Mouse (Mus musculus) thymus, postnatal 36 days (tissue): ENCODE data around the gene Herc6.
"Not testable (repeated sequence)": the region's sequence is repeated elsewhere in the genome, so short reads cannot be mapped to it uniquely, and the experiment has no call there.

ENCODE experiments used
- DNase-seq, 2 experiments: peaks; one replicate each; pipeline ENCODE4 v3.0.0; 2022; ENCODE audit warnings: mixed read lengths in 2 of 2

Gene Herc6

DNA sequence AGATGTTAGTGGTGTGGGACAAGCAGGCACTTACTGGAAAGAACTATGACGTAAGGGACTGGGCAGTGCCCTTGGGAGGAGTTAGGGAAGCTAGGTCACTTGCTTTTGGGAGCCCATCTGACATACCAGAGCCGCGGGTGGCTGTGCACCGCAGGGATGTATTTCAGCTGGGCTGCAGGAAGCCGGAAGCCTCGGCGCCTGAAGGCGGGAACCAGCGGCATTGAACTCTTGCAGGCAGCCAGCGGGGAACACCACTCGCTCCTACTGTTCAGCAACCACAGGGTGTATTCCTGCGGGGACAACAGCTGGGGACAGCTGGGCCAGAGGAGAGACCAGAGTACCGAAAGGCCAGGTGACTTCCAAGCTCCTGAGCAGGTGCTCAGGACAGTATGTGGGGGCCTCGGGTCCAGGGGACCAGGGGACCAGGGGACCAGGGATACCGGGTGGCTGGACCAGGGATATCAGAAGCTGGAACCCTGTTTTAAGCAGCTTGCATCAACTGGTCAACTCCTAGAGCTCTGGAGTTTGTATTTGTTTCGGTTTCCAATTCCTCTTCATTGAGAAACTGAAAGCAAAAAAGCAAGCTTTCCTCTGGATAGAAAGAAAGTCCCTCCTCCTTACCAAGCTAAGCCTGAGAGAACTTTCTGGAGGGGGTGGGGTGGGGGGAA lies at the start of gene Herc6:
Herc6 (plus strand) TSS at position 120 of the 668 bp plus-strand sequence.
- DNase-seq = peak; percentile 73 to 77

DNA sequence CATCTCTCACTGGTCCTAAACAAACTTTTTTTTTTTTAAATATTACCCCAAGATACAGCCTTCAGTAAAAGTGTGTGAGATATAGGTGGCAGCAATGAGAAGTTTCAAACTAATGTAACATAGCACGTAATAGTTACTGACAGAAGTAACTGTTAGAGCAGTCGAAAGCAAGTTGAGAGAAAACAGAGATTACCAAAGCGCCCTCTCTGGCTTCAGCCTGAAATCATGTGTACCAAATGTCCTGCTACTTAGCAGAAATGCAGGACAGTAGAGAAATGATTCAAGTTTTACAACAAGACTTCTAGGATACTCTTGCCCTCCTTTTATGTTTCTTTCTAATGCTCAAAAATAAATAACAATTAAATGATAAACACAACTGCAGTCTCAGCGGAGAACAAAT lies 49.8 kb upstream of the Herc6 start:
- no peak for DNase-seq

DNA sequence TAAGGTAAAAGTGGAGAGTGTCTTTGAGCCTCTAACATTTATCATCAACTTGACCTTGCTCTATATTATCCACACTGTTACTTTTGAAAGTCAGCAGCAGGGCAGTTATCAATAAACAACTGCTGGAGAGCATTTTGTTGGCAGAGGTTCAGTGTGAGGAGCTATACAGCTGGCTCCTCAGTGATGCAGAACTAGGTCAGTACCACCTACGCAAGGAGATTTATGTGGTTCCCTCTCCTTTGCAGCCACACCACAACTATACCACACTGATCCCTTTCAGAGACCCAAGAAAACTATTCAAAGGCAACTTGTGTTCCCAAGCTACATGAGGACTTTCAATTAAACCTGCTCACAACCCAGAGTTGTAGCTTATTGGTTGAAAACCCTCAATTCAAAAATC lies 49.4 kb upstream of the Herc6 start:
- DNase-seq = peak in 1 of 2 experiments; percentile 16

DNA sequence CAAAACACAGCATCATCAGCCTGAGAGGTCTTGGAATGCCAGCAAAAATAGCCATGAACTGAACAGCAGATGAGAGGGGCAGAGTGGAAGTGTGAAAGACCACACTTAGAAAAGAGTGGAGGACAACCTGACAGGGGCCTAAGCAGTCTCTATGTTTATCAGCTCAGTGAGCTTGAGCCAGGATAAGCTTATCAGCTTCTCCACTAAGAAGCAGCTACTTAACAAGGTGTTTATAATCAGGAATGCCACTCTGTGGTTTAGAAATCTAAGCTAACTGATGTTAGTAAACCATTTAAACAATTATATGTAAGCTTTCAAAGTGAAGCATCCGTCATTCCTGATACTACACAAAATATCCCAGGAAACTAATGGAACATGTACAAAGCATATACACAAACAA lies 48.8 kb upstream of the Herc6 start:
- DNase-seq = no peak

DNA sequence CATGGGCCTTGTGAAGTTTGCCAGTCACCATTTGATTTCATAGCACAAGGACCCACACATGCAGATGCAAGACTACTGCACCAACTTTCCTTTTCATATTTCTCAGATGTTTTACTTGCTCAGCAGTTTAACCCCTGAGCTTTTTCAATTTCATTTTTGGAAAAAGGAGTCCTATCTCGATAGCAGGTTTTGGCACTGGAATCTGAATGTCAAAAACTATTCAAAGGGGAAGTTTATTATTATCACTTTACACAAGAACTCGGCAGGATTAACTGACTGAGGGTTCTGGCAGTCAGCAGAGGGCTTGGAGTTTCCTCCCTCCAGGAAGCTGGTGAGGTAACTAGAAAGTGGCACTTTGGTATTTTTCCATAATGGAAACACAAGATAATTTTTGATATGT lies 47.4 kb upstream of the Herc6 start:
- no peak for DNase-seq

DNA sequence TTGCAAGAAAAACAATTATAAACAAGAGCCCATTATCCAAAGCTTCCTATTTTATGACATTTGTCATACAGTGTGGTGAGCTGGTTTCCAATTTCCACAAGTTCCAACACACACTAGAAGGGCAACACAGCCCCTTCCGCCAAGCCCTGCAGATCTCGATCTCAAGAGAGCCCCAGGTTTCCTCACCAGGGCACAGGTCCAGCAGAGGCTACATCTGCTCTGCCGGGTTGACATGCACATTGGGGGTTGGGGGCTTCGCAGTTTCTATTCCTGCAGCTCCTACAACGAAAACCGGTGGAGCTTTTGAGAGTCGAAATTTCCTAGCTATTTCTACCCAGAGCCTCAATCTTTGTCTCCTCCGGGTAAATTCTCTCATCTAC lies 46.6 kb upstream of the Herc6 start:
- DNase-seq = peak; percentile 28 to 30

DNA sequence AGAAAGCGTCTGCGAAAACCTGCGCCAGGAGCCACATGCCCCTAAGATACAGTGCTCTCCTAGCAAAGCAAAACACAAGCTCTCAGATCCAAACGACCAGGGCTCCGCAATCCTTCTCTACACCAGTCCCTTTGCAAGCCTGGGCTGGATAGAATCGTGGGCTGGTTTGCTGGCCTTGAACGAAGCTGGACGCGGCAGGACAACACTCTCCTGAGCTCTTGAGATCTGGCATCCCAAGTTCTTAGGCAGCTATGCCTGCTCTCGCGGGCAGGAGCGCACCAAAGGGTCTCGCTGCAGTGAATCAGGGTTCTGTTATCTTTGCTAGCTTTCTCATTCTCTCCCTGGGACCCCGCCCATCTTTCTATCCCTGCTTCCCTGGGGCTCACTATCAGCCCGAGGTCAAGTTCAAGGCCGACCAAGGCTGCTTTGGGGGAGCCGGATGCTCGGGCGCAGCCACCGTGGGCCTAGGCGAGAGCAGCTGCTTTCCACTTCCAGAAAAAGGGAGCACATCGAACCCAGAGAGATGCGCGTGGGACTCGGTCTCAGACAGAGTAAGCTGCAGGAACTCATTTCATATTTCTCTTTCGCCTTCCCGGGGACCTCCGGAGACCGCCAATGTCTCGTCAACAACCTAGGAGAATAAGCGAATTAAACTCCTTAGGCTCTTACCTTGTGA lies 46.1 kb upstream of the Herc6 start:
- DNase-seq = peak; percentile 59 to 60

DNA sequence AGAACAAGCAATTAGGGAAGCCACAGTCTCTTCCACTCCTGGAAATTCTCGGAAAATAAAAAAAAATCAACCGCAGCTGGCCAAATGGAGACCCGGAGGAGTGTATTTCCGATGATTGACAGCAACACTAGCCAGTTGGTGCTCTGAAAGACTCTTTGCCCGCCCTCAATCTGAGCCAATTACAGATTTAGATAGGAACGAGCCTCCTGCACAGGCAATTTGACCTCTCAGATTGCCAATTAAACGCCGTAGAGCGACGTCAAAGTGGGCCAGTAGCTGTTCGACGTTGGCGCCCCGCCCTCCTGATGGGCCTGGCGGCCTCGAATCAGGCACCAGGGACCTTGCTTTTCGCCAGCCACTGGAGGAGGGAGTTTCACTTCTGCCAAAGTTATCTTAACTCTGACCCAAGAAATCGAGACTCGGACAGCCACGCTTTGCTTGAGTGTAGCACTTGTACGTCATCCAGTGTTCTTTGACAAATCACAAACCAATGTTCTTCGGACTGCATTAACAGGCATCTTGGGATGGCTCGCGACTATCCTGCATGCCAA lies 45.3 kb upstream of the Herc6 start, which contains the start of gene Ppm1k:
Ppm1k (minus strand) TSS at position 83 of the 551 bp plus-strand sequence.
- peak; percentile 95 to 96 for DNase-seq

DNA sequence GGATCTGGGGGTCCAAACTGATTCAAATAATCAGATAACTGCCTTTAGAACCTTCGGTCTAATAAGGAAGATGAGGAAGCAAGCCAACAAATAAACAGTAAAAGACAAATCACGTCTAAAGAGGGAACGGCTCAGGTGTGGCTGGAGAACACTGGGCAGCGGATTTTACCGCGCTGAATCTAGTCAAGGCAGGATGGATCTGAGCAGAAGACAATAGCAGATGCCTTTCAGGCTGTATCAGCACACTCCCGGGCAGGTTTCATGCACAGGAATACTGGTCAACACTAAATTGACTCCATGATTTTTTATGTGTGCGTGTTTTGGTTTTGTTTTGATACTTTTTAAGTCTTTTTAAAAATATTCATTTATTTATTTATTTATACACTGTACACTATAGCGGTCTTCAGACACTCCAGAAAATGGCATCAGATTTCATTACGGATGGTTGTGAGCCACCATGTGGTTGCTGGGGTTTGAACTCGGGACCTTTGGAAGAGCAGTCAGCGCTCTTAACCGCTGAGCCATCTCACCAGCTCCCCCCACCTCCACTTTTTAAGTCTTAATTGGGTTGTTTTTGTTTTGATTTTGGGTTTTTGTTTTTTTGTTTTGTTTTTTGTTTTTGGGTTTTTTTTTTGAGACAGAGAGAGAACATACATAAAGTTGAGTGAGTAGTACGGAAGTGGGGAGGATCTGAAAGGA lies 44.7 kb upstream of the Herc6 start:
- DNase-seq = peak in 1 of 2 experiments; percentile 35

DNA sequence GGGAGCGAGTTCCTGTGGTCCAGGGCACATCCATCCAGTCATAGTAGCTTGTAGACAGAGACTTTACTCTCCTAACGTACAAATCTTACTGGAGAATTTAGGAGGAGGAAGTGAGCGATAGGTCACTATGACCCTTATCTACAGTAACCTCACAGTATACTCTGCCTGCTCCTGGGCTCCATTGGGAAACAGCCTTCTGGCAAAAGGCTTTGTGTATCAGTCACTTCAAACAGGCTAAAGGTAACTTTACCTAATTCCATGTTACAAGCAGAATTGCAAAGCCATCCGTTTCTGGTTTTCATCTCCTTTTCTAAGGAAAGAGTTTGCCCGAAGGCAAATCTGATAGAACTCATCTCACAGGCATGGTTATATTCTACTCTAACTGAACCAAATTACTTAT lies 42.9 kb upstream of the Herc6 start:
- no peak for DNase-seq

DNA sequence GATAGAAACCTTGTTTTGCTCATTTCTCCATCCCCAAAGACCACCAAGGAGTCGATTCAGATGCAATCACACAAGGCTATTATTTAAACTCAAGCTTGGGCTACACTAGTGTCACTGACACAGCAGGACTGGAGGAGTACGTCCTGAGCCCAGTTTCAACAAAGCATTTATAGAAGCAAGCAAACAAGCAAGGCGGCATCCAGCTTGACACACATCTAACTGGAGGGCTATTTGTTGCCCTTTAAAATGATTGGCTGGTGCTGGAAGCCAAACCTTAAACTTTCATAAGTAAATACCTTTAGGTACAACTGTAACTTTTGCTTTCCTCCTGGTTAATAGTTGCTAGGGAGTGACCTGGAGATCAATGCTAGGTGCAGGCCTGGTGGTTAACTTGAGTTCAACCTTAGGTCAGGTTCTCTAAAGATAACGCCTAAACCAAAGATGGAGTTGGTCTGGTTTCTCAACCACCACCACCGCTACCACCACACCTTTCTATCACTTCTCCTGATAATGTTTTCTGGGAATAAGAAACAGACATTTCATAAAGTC lies 39.8 kb upstream of the Herc6 start:
- DNase-seq = no peak

DNA sequence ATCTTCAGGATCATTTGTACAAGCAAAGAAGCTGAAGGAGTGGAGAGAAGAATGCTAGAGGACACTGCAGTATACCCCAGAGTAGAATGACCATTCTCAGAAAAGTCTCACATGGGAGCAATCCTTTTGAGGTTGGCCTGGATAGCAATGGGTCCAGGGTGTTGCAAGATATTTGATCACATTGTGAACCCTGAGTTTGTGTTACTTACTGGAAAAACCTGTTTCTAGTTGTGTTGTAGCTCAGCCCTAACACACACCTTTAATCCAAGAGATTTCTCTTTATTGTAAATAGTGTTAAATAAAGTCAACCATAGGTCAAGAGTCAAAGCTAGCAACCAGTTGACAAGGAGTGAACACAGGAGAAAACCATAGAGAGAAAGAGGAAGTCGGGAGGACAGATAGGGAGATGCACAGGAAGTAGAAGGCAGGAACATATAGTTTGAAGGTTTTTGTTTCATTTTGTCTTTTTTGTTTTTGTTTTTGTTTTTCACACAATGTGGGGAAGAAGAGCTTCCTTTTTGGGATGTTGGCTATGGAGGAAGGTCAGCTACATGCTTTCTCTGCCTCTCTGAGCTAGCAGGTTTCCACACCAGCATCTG lies 39.0 kb upstream of the Herc6 start:
- DNase-seq = no peak

DNA sequence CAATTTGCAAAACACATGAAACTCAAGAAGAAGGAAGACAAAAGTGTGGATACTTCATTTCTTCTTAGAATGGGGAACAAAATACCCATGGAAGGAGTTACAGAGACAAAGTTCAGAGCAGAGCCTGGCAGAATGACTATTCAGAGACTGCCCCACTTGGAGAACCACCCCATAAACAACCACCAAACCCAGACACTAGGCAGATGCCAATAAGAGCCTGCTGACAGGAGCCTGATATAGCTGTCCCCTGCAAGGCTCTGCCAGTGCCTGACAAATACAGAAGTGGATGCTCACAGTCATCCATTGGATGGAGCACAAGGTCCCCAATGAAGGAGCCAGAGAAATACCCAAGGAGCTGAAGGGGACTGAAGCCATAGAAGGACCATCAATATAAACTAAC lies 37.2 kb upstream of the Herc6 start:
- not testable (repeated sequence) for DNase-seq

DNA sequence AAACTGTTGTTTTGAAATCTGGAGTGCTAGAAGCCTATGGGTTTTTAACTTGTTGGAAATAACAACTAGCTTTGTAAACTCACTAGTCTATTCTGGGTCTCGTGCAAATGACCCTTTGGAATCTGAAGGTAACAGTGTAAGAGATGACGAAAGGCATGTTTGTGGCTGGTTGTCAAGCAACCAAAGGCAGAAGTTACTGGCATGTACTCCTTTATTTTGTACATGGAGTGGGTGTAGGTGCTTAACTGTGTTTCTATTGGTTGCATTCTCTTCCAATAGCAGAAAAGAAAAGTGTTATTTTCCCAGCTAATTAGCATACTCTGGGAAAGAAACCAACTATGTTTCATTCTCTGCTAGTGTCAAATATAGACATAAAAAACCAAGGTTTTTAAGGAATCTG lies 35.9 kb upstream of the Herc6 start:
- no peak for DNase-seq

DNA sequence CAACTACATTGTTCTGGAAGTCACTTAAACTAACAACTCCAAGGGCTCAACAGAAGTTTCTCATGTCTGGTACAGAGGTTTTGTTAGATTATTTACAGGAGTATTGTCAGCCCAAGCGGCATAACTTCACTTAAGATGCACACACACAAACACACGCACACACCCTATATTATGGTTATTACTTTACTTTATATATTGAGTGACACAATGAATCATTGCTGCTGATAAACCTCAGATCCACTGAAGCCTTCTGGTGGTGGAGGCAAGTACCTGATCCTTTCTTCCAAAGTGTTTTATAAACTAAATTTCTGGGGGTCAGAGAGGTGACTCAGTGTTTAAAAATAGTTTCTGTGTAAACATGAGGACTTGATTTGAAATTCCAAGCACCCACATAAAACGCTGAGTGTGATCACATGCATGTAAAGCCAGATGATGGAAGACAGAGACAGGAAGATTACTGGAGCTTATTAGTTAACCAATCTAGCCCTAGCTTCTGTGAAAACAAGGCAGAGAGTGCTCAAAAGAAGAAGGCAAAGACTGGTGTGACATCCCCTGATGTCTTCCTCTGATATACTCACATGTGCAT lies 29.5 kb upstream of the Herc6 start:
- DNase-seq = no peak

DNA sequence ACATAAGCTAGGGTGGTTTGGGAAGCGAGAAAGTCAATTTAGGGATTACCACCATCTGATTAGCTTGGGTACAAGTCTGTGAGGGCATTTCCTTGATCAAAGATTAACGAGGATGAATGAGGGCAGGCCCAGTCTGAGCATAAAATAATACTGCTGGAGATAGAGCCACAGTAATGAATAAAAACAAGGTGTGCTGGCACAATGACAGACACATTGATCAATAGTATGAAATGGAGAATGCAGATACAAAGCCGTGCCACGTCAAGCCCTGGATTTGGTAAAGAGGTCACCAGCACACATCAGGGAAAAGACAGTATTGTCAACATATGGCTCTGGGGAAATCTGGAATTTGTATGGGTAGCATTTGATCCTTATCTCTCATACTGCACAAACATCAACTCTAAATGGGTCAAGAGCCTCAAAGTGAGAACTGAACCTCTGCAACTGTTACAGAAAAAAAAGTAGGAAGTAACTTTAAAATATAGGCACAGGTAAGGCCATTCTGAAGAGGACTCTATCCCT lies 22.9 kb upstream of the Herc6 start:
- no peak for DNase-seq

DNA sequence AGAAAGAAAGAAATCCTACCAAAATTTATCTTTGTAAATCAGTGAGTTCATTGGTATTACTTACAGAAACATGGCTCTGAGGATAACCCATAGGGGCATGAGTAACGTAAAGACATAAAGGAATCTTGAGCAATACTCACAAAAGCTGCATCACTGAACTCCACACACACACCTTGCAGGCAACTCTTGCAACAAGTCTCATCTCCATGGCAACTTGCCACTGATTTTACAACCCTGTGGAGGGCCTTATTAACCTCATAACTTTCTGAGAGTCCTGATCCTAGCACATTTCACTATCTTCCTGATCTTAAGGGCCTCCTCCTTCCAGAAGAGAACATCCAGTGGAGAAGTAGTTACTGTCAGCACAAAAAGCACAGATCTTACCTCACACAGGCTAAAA lies 17.3 kb upstream of the Herc6 start:
- no peak for DNase-seq

DNA sequence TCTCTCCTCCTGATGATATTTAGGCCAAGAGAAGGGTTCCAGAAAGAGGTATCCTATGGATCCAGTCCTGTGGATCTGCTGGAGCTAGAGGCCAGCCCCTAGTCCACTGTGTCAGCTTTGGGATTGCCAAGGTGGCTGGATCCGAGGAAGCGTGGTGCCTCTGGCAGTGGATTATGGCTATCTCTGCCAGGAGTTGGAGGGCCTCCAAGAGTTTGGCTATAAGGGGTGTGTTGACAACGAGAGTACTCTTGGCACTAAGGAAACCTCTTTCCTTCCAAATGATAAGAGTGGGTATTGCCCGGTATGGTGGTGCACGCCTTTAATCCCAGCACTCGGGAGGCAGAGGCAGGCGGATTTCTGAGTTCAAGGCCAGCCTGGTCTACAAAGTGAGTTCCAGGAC lies 15.3 kb upstream of the Herc6 start:
- DNase-seq = no peak

DNA sequence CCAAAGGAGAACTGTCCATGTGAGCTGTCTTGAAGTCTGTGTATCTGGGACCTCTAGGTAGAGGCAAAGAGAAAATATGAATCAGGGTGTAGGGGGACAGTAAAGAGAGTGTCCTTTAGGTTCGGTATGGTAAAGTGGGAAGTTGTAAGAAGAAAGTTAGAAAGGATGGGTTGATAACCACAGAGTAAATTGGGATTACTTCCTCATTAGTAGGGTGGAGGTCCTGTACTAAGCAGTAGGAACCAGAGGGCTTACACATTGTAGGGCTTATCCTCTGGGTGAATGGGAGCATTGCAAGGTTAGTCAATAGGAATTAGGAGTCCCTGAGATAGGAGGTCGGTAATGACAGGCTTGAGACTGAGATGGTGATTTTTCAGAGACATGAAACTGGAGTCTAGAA lies 13.2 kb upstream of the Herc6 start:
- no peak for DNase-seq

DNA sequence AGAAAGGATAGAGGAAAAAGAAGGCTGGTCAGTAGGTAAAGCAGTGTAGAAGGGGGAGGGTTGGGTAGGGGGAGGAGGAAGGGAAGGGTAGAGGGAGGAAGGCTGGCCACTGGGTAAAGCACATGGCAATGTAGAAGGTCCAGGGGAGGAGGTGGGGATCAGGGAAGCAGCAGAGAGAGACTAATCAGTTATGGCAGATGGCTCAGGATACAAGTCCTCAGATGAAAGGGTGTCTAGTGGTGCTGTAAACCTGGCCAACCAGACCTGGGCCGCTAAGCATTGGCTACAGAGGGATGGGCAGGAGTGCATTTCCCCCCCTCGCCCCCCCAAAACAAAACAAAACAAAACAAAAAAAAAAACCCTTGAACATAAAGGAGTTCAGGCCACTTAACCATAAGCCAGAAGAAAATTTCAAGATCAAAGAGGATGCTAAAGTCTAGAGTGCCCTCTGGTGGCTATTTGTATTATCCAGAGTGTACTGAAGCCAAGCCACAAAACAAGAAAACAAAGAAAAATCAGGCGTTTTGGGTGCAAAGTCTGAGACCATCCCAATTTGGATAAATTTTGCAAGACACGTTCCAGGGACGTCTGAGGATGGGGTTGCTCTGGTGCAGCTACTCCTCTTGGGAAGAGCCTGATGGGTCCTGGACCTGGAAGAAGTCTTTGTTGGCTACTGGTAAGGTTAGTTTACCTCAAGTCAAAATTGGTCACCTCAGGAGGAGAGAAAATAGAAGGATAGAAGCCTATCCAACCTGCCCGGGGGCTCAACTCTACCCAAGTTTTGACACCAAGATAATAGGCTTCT lies 10.4 kb upstream of the Herc6 start:
- DNase-seq = peak in 1 of 2 experiments; percentile 11

DNA sequence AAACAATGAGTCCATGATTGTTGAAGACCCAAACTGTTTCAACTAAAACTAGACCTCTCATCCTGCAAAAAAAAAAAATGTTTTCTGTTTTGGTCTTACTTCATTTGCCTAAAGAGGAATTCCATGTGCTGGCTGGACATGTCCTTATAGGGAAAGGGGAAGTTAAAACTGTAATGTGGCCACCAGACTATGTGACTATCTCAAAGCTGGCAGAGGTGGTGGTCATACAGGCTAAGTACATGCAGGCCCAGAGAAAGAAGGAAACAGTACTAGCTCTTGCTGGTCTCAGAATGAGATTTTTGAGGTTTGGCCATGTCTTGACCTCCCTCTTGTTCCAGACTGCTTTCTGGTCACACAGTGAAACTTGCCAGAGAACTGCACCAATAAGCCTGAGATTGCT lies 9.2 kb upstream of the Herc6 start:
- no peak for DNase-seq

DNA sequence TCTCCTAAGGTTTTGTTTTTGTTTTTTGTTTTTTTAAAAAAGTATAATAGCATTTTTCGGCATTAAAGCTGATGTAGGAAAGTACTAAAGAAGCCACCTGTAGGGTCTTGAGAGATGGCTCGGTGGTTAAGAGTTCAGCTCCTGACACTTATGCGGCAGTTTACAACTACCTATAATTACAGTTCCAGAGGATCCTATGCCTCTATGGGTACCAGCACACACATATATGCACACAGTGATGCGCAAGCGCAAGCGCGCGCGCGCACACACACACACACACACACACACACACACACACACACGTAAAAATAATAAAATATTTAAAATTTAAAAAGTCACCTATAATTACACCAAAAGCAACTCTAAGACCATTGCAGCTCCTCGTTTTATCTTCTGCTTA lies 795 bp downstream of the Herc6 start:
- DNase-seq = no peak
